Mouse (Mus musculus) retina, adult 2 months (tissue): ENCODE data around the gene Klhl26.

Source experiments
- DNase-seq: peaks from one replicate; pipeline ENCODE4 v3.0.0-alpha.2; 2012; ENCODE audit warnings: low read depth, low spot score

The Klhl26 gene

GRCm38 (mm10) chr8:70477269-70477982 lies 658 bp upstream of the Klhl26 start:
- no peak for DNase-seq

- no peak for DNase-seq
These were observed 4.9 kb downstream of the Klhl26 start for GRCm38 (mm10) chr8:70471856-70472255.

- DNase-seq, result no peak
These were observed 6.8 kb downstream of the Klhl26 start for GRCm38 (mm10) chr8:70469938-70470337.

GRCm38 (mm10) chr8:70469295-70469916 lies 7.4 kb downstream of the Klhl26 start:
- no peak for DNase-seq

GRCm38 (mm10) chr8:70468733-70469132 lies 8.0 kb downstream of the Klhl26 start:
- DNase-seq, result no peak

- no peak for DNase-seq
These were observed 8.9 kb downstream of the Klhl26 start for GRCm38 (mm10) chr8:70467907-70468306.

- DNase-seq, result no peak
These were observed 9.5 kb downstream of the Klhl26 start for GRCm38 (mm10) chr8:70467229-70467725.

GRCm38 (mm10) chr8:70466771-70467170 lies 10.0 kb downstream of the Klhl26 start:
- no peak for DNase-seq

- DNase-seq, result no peak
These were observed 10.5 kb downstream of the Klhl26 start for GRCm38 (mm10) chr8:70466305-70466704.

- DNase-seq, result no peak
These were observed 11.1 kb downstream of the Klhl26 start for GRCm38 (mm10) chr8:70465701-70466100.

GRCm38 (mm10) chr8:70464162-70464561 lies 12.6 kb downstream of the Klhl26 start:
- DNase-seq, result no peak

GRCm38 (mm10) chr8:70463306-70463705 lies 13.5 kb downstream of the Klhl26 start:
- DNase-seq, result no peak

GRCm38 (mm10) chr8:70462516-70462813 lies 14.3 kb downstream of the Klhl26 start:
- DNase-seq, result no peak

- no peak for DNase-seq
These were observed 14.8 kb downstream of the Klhl26 start for GRCm38 (mm10) chr8:70461765-70462515.

- DNase-seq, result no peak
These were observed 16.2 kb downstream of the Klhl26 start for GRCm38 (mm10) chr8:70460606-70461005.

- no peak for DNase-seq
These were observed 16.6 kb downstream of the Klhl26 start for GRCm38 (mm10) chr8:70460199-70460598.

- DNase-seq, result no peak
These were observed 17.1 kb downstream of the Klhl26 start for GRCm38 (mm10) chr8:70459636-70460035.

- DNase-seq, result no peak
These were observed 18.3 kb downstream of the Klhl26 start for GRCm38 (mm10) chr8:70458462-70458861.

- no peak for DNase-seq
These were observed 18.9 kb downstream of the Klhl26 start for GRCm38 (mm10) chr8:70457882-70458281.

GRCm38 (mm10) chr8:70456996-70457395 lies 19.8 kb downstream of the Klhl26 start:
- DNase-seq, result no peak

GRCm38 (mm10) chr8:70453852-70454251 lies 22.9 kb downstream of the Klhl26 start:
- DNase-seq, result no peak

GRCm38 (mm10) chr8:70452196-70452966 lies 24.4 kb downstream of the Klhl26 start:
- no peak for DNase-seq
